Mouse (Mus musculus): ENCODE data around the gene Hoxd11.

The Hoxd11 gene

DNA sequence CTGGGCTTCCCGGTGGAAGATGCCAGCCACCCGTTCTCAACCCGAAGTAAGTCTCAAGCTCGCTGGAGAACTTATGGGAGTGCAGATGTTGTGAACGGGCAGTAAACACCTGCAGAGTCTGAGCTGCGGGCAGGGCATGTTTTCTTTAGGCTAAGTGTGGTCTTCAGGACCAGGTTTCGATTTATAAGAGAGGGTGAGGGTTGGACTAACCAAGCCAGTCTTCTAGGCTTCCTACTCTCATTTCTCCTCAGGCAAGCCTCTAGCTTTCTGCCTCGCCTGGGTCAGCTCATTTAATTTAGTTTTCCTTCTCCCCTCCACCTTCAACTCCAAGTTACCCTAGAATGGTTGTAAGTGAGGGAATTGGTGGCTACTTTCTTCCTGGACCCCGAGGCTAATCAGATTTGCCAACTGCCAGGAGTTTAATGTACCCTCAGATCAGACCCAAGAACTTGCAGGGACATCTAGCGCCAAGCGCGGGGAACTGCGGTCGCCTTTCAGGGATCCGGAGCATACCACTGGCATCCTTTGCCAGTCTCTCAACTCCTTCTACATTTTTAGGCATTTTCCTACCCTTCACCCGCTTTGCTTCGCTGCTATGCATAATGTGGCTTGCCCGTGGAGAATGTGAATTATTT, 15.9 kb upstream of the Hoxd11 start:
- DNase-seq (ENCODE audit: inconsistent age in 2 of 2, low spot score in 1 of 2): peak in 1 of 2 experiments; percentile 74

GRCm38 (mm10) chr2:74666411-74666810, 12.9 kb upstream of the Hoxd11 start:
- no peak for DNase-seq (ENCODE audit: inconsistent age in 2 of 2, low spot score in 1 of 2)

DNA sequence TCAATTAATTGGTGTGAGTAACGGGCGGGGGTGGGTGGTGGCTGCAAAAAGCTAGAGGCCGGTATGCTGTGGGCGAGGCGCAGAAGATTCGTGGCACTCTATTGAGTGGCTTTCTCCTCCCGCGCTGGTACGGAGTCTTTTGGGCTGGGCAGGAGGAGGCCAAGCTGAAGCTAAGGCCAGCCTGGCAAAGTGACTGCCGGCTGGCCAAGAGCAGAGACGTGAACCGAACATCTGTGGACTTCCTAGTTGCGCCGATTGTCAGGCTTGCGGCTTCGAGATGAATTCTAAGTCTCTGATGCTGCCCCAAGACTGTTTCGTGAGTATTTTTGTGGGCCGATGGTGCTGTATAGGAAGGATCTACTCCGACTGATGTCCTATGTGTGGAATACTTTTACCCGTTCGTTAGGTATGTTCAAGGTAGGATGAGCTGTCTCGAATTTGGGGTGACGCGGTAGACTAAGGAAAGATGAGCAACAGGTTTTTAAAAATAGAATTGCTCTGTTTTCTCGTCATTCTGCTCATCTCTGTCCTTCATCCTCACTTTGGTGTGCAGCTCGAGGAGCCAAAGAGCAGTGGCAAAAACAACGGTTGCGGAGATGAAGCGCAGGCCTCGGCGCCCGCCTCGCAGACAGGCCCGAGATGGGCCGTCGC, 12.0 kb upstream of the Hoxd11 start:
- peak in 1 of 2 experiments; percentile 52 for DNase-seq (ENCODE audit: inconsistent age in 2 of 2, low spot score in 1 of 2)

- DNase-seq (ENCODE audit: inconsistent age in 2 of 2, low spot score in 1 of 2): no peak
These were observed 11.5 kb upstream of the Hoxd11 start, which contains the start of gene Hoxd13 for GRCm38 (mm10) chr2:74667842-74668357. Hoxd13 (plus strand) TSS chr2:74668310.

GRCm38 (mm10) chr2:74668370-74669229, 10.8 kb upstream of the Hoxd11 start:
- peak in 1 of 2 experiments; percentile 69 for DNase-seq (ENCODE audit: inconsistent age in 2 of 2, low spot score in 1 of 2)

DNA sequence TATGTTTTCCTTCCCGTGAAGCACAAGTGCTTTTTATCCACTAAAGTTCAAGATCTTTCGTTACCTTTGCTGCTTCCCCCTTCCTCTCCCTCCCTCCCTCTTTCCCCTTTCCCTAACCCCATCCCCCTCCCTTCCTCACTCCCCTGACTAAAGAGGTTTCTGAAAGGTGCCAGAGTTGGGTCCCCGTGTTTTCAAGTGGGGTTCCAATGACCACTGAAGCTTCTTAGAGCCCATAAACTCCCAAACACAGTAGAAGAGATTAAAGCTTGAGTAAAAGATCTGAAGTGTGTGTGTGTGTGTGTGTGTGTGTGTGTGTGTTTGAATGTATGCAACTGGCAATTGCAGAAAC, 10.2 kb upstream of the Hoxd11 start:
- DNase-seq (ENCODE audit: inconsistent age in 2 of 2, low spot score in 1 of 2): no peak

DNA sequence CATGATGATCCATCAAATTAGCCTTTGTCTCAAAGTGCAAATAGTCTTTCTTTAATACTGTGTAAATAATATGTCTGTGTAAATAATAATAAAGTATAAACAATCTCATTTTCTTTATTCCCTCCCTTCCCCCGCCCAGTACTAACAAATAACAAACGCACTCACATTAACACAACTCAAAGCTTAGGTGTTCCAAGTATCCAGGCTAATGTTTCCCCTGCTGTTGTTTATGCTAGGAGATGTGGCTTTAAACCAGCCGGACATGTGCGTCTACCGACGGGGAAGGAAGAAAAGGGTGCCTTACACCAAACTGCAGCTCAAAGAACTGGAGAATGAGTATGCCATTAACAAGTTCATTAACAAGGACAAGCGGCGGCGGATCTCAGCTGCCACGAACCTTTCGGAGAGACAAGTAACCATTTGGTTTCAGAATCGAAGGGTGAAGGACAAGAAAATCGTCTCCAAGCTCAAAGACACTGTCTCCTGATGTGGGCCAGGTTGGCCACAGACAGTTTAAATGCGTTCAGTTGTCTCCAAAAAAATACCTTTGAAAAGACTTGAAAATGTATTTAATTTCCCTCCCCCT, 9.6 kb upstream of the Hoxd11 start:
- no peak for DNase-seq (ENCODE audit: inconsistent age in 2 of 2, low spot score in 1 of 2)

GRCm38 (mm10) chr2:74670632-74671188, 8.6 kb upstream of the Hoxd11 start:
- no peak for DNase-seq (ENCODE audit: inconsistent age in 2 of 2, low spot score in 1 of 2)

DNA sequence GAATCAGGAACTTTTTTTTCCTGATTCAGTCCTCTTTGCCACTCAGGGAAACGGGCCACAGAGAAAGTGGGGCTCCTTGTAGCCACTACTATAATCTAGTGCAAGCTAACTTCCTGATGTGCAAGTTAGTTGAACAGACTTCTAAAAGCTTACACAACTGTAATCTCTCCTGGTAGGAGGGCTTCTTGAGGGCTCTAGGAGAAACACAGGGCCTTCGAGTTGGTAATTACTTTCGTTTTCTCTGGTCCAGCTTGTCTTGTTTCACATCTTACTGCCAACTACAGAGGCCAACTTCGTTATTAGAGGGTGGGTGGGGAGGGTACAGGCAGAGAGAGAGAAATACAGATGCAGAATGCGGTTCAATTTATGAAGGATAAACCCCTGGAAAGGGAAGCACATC, 7.5 kb upstream of the Hoxd11 start:
- DNase-seq (ENCODE audit: inconsistent age in 2 of 2, low spot score in 1 of 2): no peak

GRCm38 (mm10) chr2:74672481-74673362, 6.6 kb upstream of the Hoxd11 start:
- peak; percentile 50 to 76 for DNase-seq (ENCODE audit: inconsistent age in 2 of 2, low spot score in 1 of 2)

- no peak for DNase-seq (ENCODE audit: inconsistent age in 2 of 2, low spot score in 1 of 2)
These were observed 5.4 kb upstream of the Hoxd11 start for GRCm38 (mm10) chr2:74673835-74674425.

DNA sequence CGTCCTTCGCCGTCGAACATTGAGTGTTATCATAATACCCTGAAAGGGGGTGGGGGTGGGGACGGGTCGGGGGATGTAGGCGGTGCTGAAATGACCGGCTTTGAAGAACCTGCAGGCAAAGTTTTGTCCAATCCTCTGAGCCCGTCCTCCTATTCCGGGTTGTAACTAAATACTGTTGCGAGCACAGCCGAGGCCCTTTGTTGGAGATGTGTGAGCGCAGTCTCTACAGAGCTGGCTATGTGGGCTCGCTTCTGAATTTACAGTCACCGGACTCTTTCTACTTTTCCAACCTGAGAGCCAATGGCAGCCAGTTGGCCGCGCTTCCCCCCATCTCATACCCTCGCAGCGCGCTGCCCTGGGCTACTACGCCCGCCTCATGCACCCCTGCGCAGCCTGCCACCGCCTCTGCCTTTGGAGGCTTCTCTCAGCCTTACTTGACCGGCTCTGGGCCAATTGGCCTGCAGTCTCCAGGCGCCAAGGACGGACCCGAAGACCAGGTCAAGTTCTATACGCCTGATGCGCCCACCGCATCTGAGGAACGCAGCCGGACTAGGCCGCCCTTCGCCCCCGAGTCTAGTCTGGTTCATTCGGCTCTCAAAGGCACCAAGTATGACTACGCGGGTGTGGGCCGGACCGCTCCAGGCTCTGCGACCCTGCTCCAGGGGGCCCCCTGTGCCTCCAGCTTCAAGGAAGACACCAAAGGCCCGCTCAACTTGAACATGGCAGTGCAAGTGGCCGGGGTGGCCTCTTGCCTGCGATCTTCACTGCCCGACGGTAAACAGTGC, 4.3 kb upstream of the Hoxd11 start, which contains the start of gene Hoxd12:
Hoxd12 (plus strand) TSS at position 133 of the 785 bp plus-strand sequence.
- peak in 1 of 2 experiments; percentile 23 for DNase-seq (ENCODE audit: inconsistent age in 2 of 2, low spot score in 1 of 2)

GRCm38 (mm10) chr2:74675666-74676282, 3.6 kb upstream of the Hoxd11 start:
- DNase-seq (ENCODE audit: inconsistent age in 2 of 2, low spot score in 1 of 2): no peak

- DNase-seq (ENCODE audit: inconsistent age in 2 of 2, low spot score in 1 of 2): no peak
These were observed 2.8 kb upstream of the Hoxd11 start for GRCm38 (mm10) chr2:74676376-74677052.

GRCm38 (mm10) chr2:74677106-74677505, 2.3 kb upstream of the Hoxd11 start:
- DNase-seq (ENCODE audit: inconsistent age in 2 of 2, low spot score in 1 of 2): no peak

DNA sequence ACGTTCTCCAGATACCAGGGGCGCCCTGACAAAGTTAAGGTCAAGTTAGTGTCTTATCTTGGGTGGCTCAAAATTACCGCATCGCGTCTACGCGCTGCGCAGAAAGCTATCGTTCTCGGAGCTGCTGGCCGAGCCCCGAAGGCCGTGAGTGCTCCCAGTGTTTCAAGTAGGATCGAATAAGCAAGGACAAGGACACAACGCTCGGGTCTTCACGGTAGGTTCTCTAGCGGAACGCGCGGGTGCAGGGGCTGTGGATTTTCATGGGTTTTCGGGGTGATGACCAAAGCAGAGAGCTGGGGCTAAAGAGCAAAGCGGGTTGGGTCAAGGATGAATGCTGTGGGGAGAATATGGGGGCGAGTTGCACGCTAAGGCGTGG, 227 bp downstream of the Hoxd11 start:
- DNase-seq (ENCODE audit: inconsistent age in 2 of 2, low spot score in 1 of 2): peak in 1 of 2 experiments; percentile 41

DNA sequence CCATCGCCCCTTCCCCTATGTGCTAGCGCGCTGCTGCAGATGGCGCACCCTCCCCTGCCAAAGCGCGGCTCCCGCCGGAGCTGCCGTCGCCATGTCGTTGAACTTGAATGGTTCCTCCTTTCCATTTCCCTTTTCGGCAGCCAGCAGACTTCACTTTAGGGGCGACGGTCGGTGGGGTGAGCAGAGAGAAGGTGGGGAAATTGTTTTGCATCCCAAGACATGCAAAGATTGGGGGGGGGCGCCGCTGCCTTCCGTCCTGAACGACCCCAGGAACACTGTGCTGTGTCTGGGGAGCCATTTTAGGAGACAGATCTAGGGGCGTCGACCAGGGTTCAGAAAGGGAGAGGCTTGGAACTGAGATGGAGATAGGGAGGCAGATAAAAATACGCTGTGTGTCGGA, 623 bp downstream of the Hoxd11 start:
- DNase-seq (ENCODE audit: inconsistent age in 2 of 2, low spot score in 1 of 2): no peak

All from adrenal gland, adult (tissue).